Mouse (Mus musculus) spleen, embryonic (tissue): ENCODE data around the gene Lrch4.

Source experiments
- CTCF ChIA-PET: fragments of 350-600 bp; sonication (Branson Sonifier 250); formaldehyde crosslinking; loops from one replicate; lab custom pipeline; 2022; lab: Charles Lee

Lrch4 gene

GRCm38 (mm10) chr5:137628498-137629305 is at the start of gene Lrch4, which contains the start of the genes Fbxo24 and Gm20605:
Gene Lrch4, plus strand, starts transcription at chr5:137629121.
Gene Fbxo24, minus strand, starts transcription at chr5:137629002.
Gene Gm20605, plus strand, starts transcription at chr5:137629175.
- CTCF ChIA-PET = interaction anchor here (0.5 to 0.6 kb wide), 2 partner anchors 111 to 1665 kb away, joined by 3 to 5 read pairs; no protein-coding TSS in a partner anchor

- CTCF ChIA-PET = no interaction called here
Measured at GRCm38 (mm10) chr5:137580246-137580645, 48.7 kb upstream of the Lrch4 start.

- CTCF ChIA-PET = no interaction called here
Measured at GRCm38 (mm10) chr5:137582702-137583101, 46.2 kb upstream of the Lrch4 start.

- CTCF ChIA-PET = no interaction called here
Measured at GRCm38 (mm10) chr5:137583670-137584169, 45.2 kb upstream of the Lrch4 start.

GRCm38 (mm10) chr5:137584976-137585375 is 43.9 kb upstream of the Lrch4 start:
- CTCF ChIA-PET = interaction anchor here (0.6 kb wide), 1 partner anchor 69 kb away, joined by 4 read pairs; no protein-coding TSS in a partner anchor

GRCm38 (mm10) chr5:137590507-137590906 is 38.4 kb upstream of the Lrch4 start:
- CTCF ChIA-PET = no interaction called here

GRCm38 (mm10) chr5:137595921-137596320 is 33.0 kb upstream of the Lrch4 start:
- CTCF ChIA-PET = interaction anchor here (0.6 kb wide), 1 partner anchor 667 kb away, joined by 3 read pairs; no protein-coding TSS in a partner anchor

- CTCF ChIA-PET = interaction anchor here (0.6 kb wide), 1 partner anchor 668 kb away, joined by 3 read pairs; no protein-coding TSS in a partner anchor
Measured at GRCm38 (mm10) chr5:137596601-137597261, 32.2 kb upstream of the Lrch4 start.

GRCm38 (mm10) chr5:137597625-137598024 is 31.3 kb upstream of the Lrch4 start:
- CTCF ChIA-PET = no interaction called here

GRCm38 (mm10) chr5:137598100-137598826 is 30.7 kb upstream of the Lrch4 start:
- CTCF ChIA-PET = interaction anchor here (0.6 kb wide), 1 partner anchor 40 kb away, joined by 16 read pairs; no protein-coding TSS in a partner anchor

GRCm38 (mm10) chr5:137599600-137599999 is 29.3 kb upstream of the Lrch4 start:
- CTCF ChIA-PET = interaction anchor here (0.5 to 0.6 kb wide), 2 partner anchors 58 to 191 kb away, joined by 3 read pairs; no protein-coding TSS in a partner anchor

- CTCF ChIA-PET = interaction anchor here (0.5 to 0.6 kb wide), 4 partner anchors 32 to 190 kb away, joined by 3 to 10 read pairs (median 4); no protein-coding TSS in a partner anchor
Measured at GRCm38 (mm10) chr5:137600281-137600618, 28.7 kb upstream of the Lrch4 start.

- CTCF ChIA-PET = interaction anchor here (0.5 to 0.6 kb wide), 2 partner anchors 33 to 83 kb away, joined by 5 to 10 read pairs; no protein-coding TSS in a partner anchor
Measured at GRCm38 (mm10) chr5:137600619-137601364, 28.1 kb upstream of the Lrch4 start, which contains the start of gene Mospd3. Gene Mospd3, minus strand, starts transcription at chr5:137601058.

- CTCF ChIA-PET = no interaction called here
Measured at GRCm38 (mm10) chr5:137601365-137601729, 27.6 kb upstream of the Lrch4 start.

GRCm38 (mm10) chr5:137607860-137608653 is 20.9 kb upstream of the Lrch4 start:
- CTCF ChIA-PET = no interaction called here

- CTCF ChIA-PET = no interaction called here
Measured at GRCm38 (mm10) chr5:137608654-137609190, 20.2 kb upstream of the Lrch4 start.

- CTCF ChIA-PET = no interaction called here
Measured at GRCm38 (mm10) chr5:137609292-137609691, 19.6 kb upstream of the Lrch4 start.

GRCm38 (mm10) chr5:137610056-137610455 is 18.9 kb upstream of the Lrch4 start:
- CTCF ChIA-PET = no interaction called here

GRCm38 (mm10) chr5:137610548-137611244 is 18.2 kb upstream of the Lrch4 start:
- CTCF ChIA-PET = no interaction called here
